Mouse (Mus musculus): ENCODE data around the gene Gm42688. TPM values are rescaled to one million over a fixed set of nuclear protein-coding genes. Genes with fewer than 3 reads are reported as not detected.

The Gm42688 gene
- polyA plus RNA-seq, 1 experiment from 2014 or later: 1.9 TPM

DNA sequence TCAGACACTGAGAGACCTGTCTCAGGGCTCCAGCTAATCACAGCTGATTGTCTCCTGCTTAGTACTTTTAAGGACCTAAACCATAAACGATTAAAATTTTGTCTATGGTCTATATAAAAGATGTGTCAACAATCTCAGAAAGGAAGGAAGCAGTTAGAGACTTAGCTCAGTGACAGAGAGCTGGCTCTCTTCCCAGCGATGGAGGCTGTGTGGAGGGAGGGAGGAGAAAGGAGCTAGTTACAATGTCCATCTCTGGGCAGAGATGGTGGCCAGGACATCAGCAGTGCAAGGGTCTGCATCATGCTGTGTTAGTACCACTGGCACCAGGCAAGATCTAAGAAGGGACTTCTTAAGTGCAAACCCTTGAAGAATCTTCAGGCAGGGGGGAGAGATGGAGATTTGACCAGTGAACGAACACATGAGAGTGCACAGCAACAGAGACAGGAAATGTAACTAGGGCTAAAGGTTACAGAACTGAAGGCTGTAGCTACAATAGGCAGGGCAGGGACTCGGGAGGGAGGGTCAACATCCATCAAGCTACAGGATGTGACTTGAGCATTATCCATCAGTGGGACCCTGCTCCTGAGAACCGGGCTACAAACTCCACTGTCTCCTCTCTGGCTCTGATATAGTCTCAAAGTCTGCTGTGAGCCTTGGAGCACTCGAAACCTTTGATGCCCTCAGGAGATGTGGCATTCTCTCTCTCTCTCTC is 8.8 kb upstream of the Gm42688 start:
- no peak for TF ChIP-seq CTCF (IDR thresholded peaks at IDR 0.05)
- TF ChIP-seq EP300 (IDR thresholded peaks at IDR 0.05): no peak
- Histone ChIP-seq H3K27me3 (replicated peaks; ENCODE audit: insufficient read depth, low read length) (peaks cover 9% of the 10 kb centered on the region; the same call in 1 of the 2 replicates), H3K9me3 (ENCODE audit: low read length) (no peaks in the 10 kb centered on the region), H3K9ac (replicated peaks; ENCODE audit: low read depth) (no peak overlapping the region), H3K4me2 (replicated peaks; ENCODE audit: low read depth, low read length) (no peak overlapping the region), H3K4me3 (ENCODE audit: low read depth, low read length) (no peak overlapping the region), H3K36me3 (ENCODE audit: insufficient read depth, low read length) (no peaks in the 10 kb centered on the region), H3K4me1 (ENCODE audit: insufficient read depth, low read depth, low read length) (peaks cover 5% of the 10 kb centered on the region; the same call in 1 of the 2 replicates), H3K27ac (ENCODE audit: low read length) (no peak overlapping the region)
- no peak for DNase-seq (ENCODE audit: low spot score)
- WGBS: 18% methylated on average over 6 of the region's 6 CpGs
- ATAC-seq: peak; percentile 67

DNA sequence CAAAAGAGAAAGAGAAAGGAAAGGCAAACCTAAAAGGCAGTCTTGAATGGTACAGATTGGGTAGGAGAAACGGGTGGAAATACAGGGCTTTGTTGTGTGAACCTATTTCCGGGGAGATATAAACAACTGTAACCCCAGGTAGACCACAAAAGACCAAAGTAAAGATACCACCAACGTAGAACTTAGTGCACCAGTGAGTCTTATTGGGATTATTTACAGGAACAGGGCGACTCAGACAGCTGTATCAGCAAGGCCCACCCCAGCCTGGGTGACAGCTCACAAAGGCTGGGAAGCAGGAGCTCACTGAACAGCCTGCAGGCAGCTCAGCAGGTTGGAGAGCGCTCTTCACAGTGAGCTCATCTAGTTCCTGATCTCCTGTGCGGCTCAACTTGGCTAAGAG is 5.4 kb upstream of the Gm42688 start:
- no peaks in the 10 kb centered on the region for H3K27me3 ChIP-seq (replicated peaks; ENCODE audit: insufficient read depth, low read length)
- TF ChIP-seq EP300 (IDR thresholded peaks at IDR 0.05) (no peak), CTCF (IDR thresholded peaks at IDR 0.05) (no peak)
- ATAC-seq: no peak
- no peaks in the 10 kb centered on the region for H3K4me1 ChIP-seq (ENCODE audit: insufficient read depth, low read depth, low read length)
- H3K9me3 ChIP-seq (ENCODE audit: low read length): no peaks in the 10 kb centered on the region
- H3K36me3 ChIP-seq (ENCODE audit: insufficient read depth, low read length): no peaks in the 10 kb centered on the region
- DNase-seq (ENCODE audit: low spot score): no peak
- no peak overlapping the region for H3K9ac ChIP-seq (replicated peaks; ENCODE audit: low read depth)
- no peak overlapping the region for H3K4me2 ChIP-seq (replicated peaks; ENCODE audit: low read depth, low read length)
- WGBS: 40% methylated on average over 6 of the region's 6 CpGs
- no peak overlapping the region for H3K4me3 ChIP-seq (ENCODE audit: low read depth, low read length)
- no peak overlapping the region for H3K27ac ChIP-seq (ENCODE audit: low read length)

DNA sequence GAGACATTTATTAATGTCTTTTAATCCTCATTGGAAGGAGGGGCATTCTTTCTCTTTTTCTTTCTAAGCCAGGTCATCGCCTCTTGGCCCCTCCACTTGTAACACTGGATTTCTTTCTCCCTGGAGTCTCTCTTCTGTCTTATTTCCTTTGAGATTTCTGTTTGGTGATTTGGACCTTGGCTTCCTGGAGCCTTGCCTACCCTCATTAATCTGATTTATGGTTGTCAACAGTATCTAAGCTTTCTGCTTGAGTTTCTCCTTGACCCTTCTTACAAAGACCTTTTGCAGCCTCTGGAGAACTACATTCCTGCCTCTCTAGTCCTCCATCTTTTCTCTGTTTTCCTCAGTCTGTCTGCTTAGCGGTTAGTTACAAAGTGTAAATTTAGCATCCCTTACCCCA is 3.0 kb upstream of the Gm42688 start:
- no peak overlapping the region for H3K27ac ChIP-seq (ENCODE audit: low read length)
- H3K36me3 ChIP-seq (ENCODE audit: insufficient read depth, low read length): no peaks in the 10 kb centered on the region
- DNase-seq (ENCODE audit: low spot score) (no peak), ATAC-seq (no peak)
- no peak overlapping the region for H3K9ac ChIP-seq (replicated peaks; ENCODE audit: low read depth)
- 55% methylated on average over 2 of the region's 2 CpGs for WGBS
- no peaks in the 10 kb centered on the region for H3K27me3 ChIP-seq (replicated peaks; ENCODE audit: insufficient read depth, low read length)
- H3K4me2 ChIP-seq (replicated peaks; ENCODE audit: low read depth, low read length): no peak overlapping the region
- TF ChIP-seq CTCF (IDR thresholded peaks at IDR 0.05) (no peak), EP300 (IDR thresholded peaks at IDR 0.05) (no peak)
- H3K9me3 ChIP-seq (ENCODE audit: low read length): no peaks in the 10 kb centered on the region
- peaks cover 7% of the 10 kb centered on the region for H3K4me1 ChIP-seq (ENCODE audit: insufficient read depth, low read depth, low read length)
- H3K4me3 ChIP-seq (ENCODE audit: low read depth, low read length): no peak overlapping the region

DNA sequence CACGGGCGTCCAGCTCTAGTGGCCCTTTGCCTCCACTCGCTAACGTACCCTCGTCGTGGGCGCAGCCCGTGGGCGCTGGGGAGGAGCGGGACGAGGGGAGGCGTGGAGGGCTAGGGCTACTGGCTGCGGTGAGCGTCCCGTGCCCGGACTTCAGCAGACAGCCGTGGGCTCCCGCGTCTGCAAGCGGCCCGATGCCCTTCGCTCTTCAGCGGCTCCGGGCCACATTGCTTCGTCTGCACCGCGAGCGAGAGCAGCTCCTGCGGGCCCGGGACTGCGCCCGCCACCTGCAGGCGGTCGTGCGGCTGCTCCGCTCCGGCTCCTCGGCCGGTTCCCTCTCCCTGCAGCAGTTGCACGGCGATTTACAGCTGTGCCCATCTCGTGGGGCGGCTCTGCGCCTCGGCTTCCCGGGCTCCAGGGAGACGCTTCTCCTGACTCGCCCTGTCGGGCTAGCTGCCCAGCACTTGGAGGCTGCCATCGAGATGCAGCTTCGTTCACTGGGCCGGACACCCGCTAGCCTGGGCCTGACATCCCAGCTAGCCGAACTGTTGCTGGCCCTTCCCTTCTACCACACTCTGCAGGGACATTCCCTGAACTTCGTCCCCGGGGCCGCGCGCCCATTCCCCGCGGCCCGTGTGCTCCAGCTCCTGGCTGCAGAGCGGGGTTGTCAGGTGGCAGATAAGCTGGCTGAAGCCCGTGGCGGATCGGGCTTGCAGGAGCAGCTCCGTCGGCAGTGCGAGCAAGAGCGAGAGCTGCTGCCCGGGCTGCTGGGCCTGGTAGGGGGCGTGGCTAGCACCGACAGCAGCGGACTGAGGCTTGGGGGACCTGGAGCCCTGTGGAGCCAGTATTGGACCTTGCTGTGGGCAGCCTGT is 505 bp downstream of the Gm42688 start:
- Histone ChIP-seq H3K9ac (replicated peaks; ENCODE audit: low read depth) (peak overlapping the region; percentile 43; the same call in 1 of the 2 replicates), H3K4me1 (ENCODE audit: insufficient read depth, low read depth, low read length) (peaks cover 7% of the 10 kb centered on the region), H3K27ac (ENCODE audit: low read length) (peak overlapping the region; percentile 81), H3K4me2 (replicated peaks; ENCODE audit: low read depth, low read length) (peak overlapping the region; percentile 91), H3K36me3 (ENCODE audit: insufficient read depth, low read length) (no peaks in the 10 kb centered on the region), H3K27me3 (replicated peaks; ENCODE audit: insufficient read depth, low read length) (no peaks in the 10 kb centered on the region), H3K9me3 (ENCODE audit: low read length) (no peaks in the 10 kb centered on the region), H3K4me3 (ENCODE audit: low read depth, low read length) (peak overlapping the region; percentile 69)
- peak; percentile 68 for TF ChIP-seq CTCF (IDR thresholded peaks at IDR 0.05)
- no peak for TF ChIP-seq EP300 (IDR thresholded peaks at IDR 0.05)
- DNase-seq (ENCODE audit: low spot score) (peak; percentile 73), ATAC-seq (peak; percentile 86)
- WGBS: 1% methylated on average over 62 of the region's 74 CpGs

DNA sequence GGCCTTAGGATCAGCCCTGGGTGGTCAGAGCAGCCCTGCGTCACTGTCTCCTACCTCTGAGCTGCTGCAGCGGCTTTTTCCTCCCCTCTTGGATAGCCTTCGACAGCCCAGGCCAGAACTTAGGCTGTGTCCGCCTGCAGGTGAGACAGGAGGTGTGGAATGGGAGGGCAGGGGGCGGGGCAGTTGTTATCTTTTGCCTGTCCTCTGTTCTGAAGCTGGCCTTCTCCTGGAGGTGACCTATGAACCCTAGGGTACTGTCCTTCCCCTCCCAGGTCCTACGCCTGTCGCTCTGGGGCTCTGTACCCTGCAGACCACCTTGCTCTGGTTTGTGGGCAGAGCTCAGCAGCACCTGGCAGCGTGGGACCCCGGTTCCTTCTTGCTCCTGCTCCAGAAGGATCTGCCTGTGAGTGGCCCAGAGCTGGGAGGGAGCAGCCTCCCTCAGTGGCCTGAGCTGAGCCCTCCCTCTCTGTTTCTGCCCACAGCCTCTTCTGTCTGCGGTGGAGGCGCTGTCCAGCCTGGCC is 1.8 kb downstream of the Gm42688 start:
- DNase-seq (ENCODE audit: low spot score) (no peak), ATAC-seq (no peak)
- peaks cover 7% of the 10 kb centered on the region for H3K4me1 ChIP-seq (ENCODE audit: insufficient read depth, low read depth, low read length)
- H3K4me2 ChIP-seq (replicated peaks; ENCODE audit: low read depth, low read length): no peak overlapping the region
- no peak overlapping the region for H3K9ac ChIP-seq (replicated peaks; ENCODE audit: low read depth)
- H3K27ac ChIP-seq (ENCODE audit: low read length): no peak overlapping the region
- no peaks in the 10 kb centered on the region for H3K9me3 ChIP-seq (ENCODE audit: low read length)
- no peaks in the 10 kb centered on the region for H3K36me3 ChIP-seq (ENCODE audit: insufficient read depth, low read length)
- 57% methylated on average over 11 of the region's 11 CpGs for WGBS
- no peaks in the 10 kb centered on the region for H3K27me3 ChIP-seq (replicated peaks; ENCODE audit: insufficient read depth, low read length)
- H3K4me3 ChIP-seq (ENCODE audit: low read depth, low read length): no peak overlapping the region
- TF ChIP-seq CTCF (IDR thresholded peaks at IDR 0.05) (no peak), EP300 (IDR thresholded peaks at IDR 0.05) (no peak)

DNA sequence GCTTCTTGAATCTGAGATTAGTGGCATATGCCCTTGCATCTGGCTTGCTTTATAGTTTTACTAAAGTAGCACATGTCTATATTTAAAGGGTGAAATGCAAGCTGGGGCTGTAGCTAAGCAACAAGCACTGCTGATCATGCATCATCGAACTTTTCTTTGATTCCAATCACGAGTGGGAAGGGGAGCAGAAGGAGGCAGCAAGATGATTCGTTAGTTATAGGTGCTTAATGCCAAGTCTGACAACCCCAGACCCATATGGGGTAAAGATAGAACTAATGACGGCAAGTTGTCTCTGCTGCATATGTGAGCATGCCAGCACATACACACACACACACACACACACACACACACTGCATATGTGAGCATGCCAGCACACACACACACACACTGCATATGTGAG is 2.7 kb downstream of the Gm42688 start:
- Histone ChIP-seq H3K9me3 (ENCODE audit: low read length) (no peaks in the 10 kb centered on the region), H3K27ac (ENCODE audit: low read length) (no peak overlapping the region), H3K36me3 (ENCODE audit: insufficient read depth, low read length) (no peaks in the 10 kb centered on the region), H3K9ac (replicated peaks; ENCODE audit: low read depth) (no peak overlapping the region), H3K4me2 (replicated peaks; ENCODE audit: low read depth, low read length) (no peak overlapping the region), H3K4me1 (ENCODE audit: insufficient read depth, low read depth, low read length) (peaks cover 10% of the 10 kb centered on the region), H3K4me3 (ENCODE audit: low read depth, low read length) (no peak overlapping the region), H3K27me3 (replicated peaks; ENCODE audit: insufficient read depth, low read length) (no peaks in the 10 kb centered on the region)
- 68% methylated on average over 4 of the region's 4 CpGs for WGBS
- TF ChIP-seq EP300 (IDR thresholded peaks at IDR 0.05) (no peak), CTCF (IDR thresholded peaks at IDR 0.05) (no peak)
- no peak for ATAC-seq
- DNase-seq (ENCODE audit: low spot score): no peak
